In the genomic region with DNA sequence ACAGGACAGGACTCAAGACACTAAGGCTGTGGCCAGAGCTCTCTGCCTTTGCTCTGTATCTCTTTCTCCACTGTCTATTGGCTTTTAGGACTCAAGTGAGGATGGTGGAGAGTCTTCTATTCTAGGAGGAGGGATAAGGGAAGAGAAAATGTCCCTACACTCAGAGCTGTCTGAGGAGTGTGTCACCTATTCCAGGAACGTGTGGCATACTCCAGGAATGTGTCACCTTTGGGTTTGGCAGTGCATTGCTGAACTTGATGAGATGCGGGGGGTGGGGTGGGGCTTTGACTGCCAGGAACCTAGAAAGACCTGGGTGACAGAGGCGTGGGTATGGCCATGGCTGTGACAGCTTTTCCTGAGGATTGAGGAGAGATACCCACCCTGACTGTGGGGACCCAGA, we compare ENCODE assay signal across 16 mouse cellular contexts.
"Had no signal": no experiment of that assay in that cellular context is flagged by ENCODE, and none has a peak within 500 bp of the region (broad histone marks: within the 10 kb centered on the region; RNA-seq: fewer than 3 reads in every experiment).

No protein-coding gene starts in this region.

- H3K9me3 ChIP-seq: liver, embryonic 13.5 days; liver, embryonic 15.5 days; lung, embryonic 15.5 days; midbrain, embryonic 12.5 days; midbrain, embryonic 15.5 days; neural tube, embryonic 12.5 days; stomach, embryonic 15.5 days had no signal

- H3K27me3 ChIP-seq: liver, embryonic 13.5 days; liver, embryonic 15.5 days; lung, embryonic 15.5 days; midbrain, embryonic 15.5 days; stomach, embryonic 15.5 days had no signal

- H3K27ac ChIP-seq: liver, embryonic 13.5 days; liver, embryonic 15.5 days; lung, embryonic 15.5 days; macrophage; midbrain, embryonic 12.5 days; midbrain, embryonic 15.5 days; neural tube, embryonic 12.5 days; stomach, embryonic 15.5 days; stomach, postnatal 0 days had no signal

- H3K36me3 ChIP-seq: liver, embryonic 13.5 days; liver, embryonic 15.5 days; lung, embryonic 15.5 days; midbrain, embryonic 12.5 days; midbrain, embryonic 15.5 days; neural tube, embryonic 12.5 days; stomach, embryonic 15.5 days had no signal

- DNase-seq: liver, embryonic 13.5 days; liver, postnatal 0 days; lung, adult 2 months; right cerebral cortex, postnatal 14 days; thymus, adult 18-20 months; thymus, postnatal 14 days; thymus, postnatal 36 days had no signal

- H3K4me3 ChIP-seq: liver, embryonic 13.5 days; liver, embryonic 15.5 days; lung, embryonic 15.5 days; megakaryocyte, embryonic 14.5 days; midbrain, embryonic 12.5 days; midbrain, embryonic 15.5 days; neural tube, embryonic 12.5 days; stomach, embryonic 15.5 days had no signal

- H3K4me2 ChIP-seq: liver, embryonic 13.5 days; liver, embryonic 15.5 days; lung, embryonic 15.5 days; midbrain, embryonic 12.5 days; midbrain, embryonic 15.5 days; neural tube, embryonic 12.5 days; stomach, embryonic 15.5 days had no signal

- H3K4me1 ChIP-seq: liver, embryonic 13.5 days; liver, embryonic 15.5 days; midbrain, embryonic 12.5 days; midbrain, embryonic 15.5 days; neural tube, embryonic 12.5 days; stomach, embryonic 15.5 days had no signal

- H3K9ac ChIP-seq: liver, embryonic 13.5 days; liver, embryonic 15.5 days; liver, postnatal 0 days; lung, embryonic 15.5 days; midbrain, embryonic 12.5 days; midbrain, embryonic 15.5 days; neural tube, embryonic 12.5 days; stomach, embryonic 15.5 days had no signal

- ATAC-seq: liver, postnatal 0 days; midbrain, embryonic 15.5 days had no signal
